Mouse (Mus musculus): Measurements from ENCODE around the gene Naa16. TPM values are rescaled to one million over a fixed set of nuclear protein-coding genes. Genes with fewer than 3 reads are reported as not detected.
A peak's percentile ranks its signal among the peaks of the same experiment; 100 is the strongest.

The Naa16 gene
- polyA plus RNA-seq, 1 experiment from 2014 or later = 42.7 TPM

DNA sequence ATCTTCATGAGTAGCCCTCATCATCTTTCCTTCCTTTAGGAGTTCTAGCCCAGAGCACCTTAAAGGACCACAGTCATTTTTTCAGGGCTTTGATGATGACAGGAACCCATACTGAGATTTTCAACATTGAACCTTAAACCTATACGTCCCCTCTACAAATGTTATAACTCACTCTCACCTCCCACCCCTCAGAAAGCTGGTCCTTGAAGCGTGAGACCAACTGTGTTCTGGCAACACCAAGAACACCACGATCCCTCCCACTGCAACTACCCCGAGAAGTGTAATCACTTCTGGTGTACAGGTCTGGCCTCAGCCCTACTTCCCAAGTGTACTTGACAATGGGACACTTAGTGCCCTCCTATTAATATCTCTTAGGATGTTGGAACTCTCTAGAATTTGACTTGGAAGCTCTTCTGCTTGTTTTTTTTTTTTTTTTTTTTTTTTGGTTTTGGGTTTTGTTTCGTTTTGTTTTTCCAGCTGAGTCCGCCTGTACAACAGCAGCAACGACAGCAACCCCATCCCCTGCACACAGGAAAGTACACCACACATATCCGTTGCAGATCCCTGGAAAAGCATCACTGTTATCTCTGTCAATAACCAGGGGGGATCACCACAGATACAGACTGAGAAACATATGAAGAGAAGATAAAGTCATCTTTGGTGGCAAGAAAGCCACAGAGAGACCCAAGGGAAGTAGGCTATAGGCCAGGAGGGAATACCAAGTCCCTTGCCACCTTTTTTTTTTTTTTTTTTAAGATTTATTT is 96.3 kb downstream of the Naa16 start:
- H3K27me3 ChIP-seq = no peaks in the 10 kb centered on the region
- H3K4me3 ChIP-seq = no peak overlapping the region
- H3K9ac ChIP-seq = no peak overlapping the region
- 89% methylated on average over 8 of the region's 8 CpGs for WGBS
- H3K4me1 ChIP-seq = peaks cover 80% of the 10 kb centered on the region
- H3K36me3 ChIP-seq (ENCODE audit: poor library complexity, severe bottlenecking) = no peaks in the 10 kb centered on the region
- no peak overlapping the region for H3K27ac ChIP-seq
- H3K9me3 ChIP-seq (replicated peaks) = no peaks in the 10 kb centered on the region
- ATAC-seq = no peak
- H3K4me2 ChIP-seq = 0 out of 2 replicates have a peak overlapping the region, but pooled peaks have one; percentile 12

DNA sequence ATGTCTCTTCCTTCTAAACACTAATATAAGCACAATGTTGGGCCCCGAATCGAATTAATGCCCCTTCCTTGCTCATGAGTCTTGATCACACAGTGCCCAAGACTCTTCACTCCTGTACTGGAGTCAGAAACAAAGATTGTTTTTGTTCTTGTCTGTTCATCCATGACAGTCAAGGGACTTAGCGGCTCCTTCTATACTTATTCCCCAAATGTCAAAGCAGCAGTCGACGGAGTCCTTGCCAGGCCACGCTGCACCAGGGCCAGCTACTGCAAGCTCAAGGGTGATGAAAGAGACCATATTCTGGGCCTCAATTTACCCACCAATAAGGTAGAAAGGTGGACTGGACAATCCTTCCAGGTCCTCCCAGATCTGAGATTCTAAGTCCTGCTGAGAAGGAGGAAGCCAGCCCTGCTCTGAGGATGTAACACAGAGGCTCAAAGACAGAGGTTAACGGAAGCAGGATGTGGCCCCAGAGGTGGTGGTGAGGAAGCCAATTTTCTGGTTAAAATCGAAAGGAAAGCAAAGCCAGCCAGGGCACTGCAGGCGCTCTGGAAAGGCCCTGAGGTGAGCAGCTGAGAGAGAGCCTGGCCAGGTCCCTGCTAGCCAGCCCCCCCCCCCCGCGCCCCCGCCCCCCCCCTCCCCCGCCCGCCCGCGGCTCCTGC is 97.3 kb downstream of the Naa16 start:
- Histone ChIP-seq H3K9ac (no peak overlapping the region), H3K27me3 (no peaks in the 10 kb centered on the region), H3K4me1 (peaks cover 77% of the 10 kb centered on the region), H3K27ac (no peak overlapping the region), H3K36me3 (ENCODE audit: poor library complexity, severe bottlenecking) (peaks cover 3% of the 10 kb centered on the region), H3K4me3 (no peak overlapping the region), H3K9me3 (replicated peaks) (no peaks in the 10 kb centered on the region), H3K4me2 (peak overlapping the region; percentile 12; the same call in 1 of the 2 replicates)
- WGBS = 29% methylated on average over 10 of the region's 16 CpGs
- ATAC-seq = no peak

DNA sequence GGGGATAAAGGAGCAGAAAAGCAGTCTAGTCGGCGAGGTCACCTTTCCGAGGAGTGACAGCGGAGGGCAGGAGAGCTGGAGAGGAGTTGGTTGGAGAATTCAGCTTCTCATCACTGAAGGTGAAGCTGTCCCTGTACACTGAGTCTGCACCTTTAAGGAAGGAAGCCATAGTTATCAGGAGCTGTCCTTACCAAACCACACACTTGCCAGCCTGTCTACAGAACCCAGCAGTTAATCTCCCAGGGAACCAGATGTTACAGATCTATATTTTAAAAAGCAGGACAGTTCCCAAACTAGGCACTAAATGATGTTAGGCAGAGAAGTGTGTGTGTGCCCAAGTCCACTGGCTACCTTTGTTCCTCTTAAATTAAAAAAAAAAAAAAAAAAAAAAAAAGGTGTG is 98.9 kb downstream of the Naa16 start:
- H3K4me2 ChIP-seq = no peak overlapping the region

DNA sequence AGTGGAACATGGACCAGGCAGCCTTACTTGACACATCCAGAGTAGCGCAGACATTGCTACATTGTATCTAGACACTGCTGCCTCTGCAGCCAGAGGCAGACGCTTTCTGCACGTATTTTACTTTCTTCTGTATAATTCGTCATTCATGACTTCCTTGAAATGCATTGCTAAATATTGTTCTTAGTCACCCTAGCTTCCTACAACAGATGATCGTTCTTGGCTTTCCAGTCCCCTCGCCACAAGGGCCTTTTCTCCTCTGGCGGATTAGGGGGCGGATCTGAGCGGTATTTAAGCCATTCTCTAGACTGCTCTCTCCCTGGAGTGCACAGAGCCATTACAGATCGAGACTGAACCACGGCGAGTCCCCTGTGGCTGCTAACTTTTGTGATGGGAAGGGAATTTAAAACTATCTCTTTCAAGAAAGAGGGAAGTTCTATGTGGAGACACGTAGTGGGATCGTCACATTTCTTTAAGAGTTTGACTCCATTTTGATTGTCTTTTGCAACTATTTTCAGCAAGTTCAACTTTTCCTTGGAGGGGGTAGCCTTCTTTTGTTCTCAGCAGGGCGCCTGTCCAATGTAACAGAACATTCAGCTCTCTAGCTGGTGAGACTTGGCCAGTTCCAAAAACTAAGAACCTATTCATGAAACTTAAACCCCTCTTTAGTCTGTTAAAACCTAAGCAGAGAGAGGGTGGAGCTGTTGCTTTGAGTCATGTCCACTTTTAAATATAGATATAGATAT is 99.7 kb downstream of the Naa16 start:
- H3K27ac ChIP-seq = peak overlapping the region; percentile 21; the same call in 1 of the 2 replicates
- no peaks in the 10 kb centered on the region for H3K27me3 ChIP-seq
- H3K9me3 ChIP-seq (replicated peaks) = no peaks in the 10 kb centered on the region
- peak; percentile 52; the same call in 1 of the 2 replicates for ATAC-seq
- 6% methylated on average over 15 of the region's 15 CpGs for WGBS
- H3K4me2 ChIP-seq = peak overlapping the region; percentile 42
- H3K36me3 ChIP-seq (ENCODE audit: poor library complexity, severe bottlenecking) = peaks cover 10% of the 10 kb centered on the region
- no peak overlapping the region for H3K4me3 ChIP-seq
- H3K4me1 ChIP-seq = peaks cover 59% of the 10 kb centered on the region
- peak overlapping the region; percentile 26; the same call in 1 of the 2 replicates for H3K9ac ChIP-seq

More for the DNA sequence above, 98.9 kb downstream of the Naa16 start:
- Histone ChIP-seq H3K4me1 (peaks cover 65% of the 10 kb centered on the region), H3K27me3 (no peaks in the 10 kb centered on the region), H3K4me3 (no peak overlapping the region), H3K9ac (no peak overlapping the region), H3K9me3 (replicated peaks) (no peaks in the 10 kb centered on the region), H3K36me3 (ENCODE audit: poor library complexity, severe bottlenecking) (peaks cover 10% of the 10 kb centered on the region), H3K27ac (no peak overlapping the region)
- 77% methylated on average over 4 of the region's 4 CpGs for WGBS
- no peak for ATAC-seq

DNA sequence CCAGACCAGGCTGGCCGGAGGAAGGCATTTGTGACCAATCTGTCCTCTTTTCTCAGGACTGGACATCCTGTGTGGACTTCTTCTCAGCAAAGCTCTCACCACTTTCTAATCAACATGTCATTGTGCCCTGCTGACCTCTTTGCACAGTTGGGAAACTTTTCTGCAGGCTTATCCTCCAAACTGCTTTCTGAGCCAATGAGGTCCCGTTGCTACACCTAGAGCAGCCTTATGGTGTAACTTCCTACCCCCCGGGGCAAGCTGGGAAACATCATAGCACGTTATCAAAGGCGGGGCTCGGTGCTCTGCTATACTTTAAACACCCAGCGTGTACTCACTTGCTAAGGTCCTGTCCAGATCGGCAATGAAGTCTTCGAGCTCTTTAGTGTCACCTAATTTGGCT is 100.7 kb downstream of the Naa16 start:
- no peak overlapping the region for H3K4me2 ChIP-seq
- no peaks in the 10 kb centered on the region for H3K9me3 ChIP-seq (replicated peaks)
- WGBS = 44% methylated on average over 9 of the region's 9 CpGs
- 0 out of 2 replicates have a peak overlapping the region, but pooled peaks have one; percentile 19 for H3K27ac ChIP-seq
- H3K4me1 ChIP-seq = peaks cover 52% of the 10 kb centered on the region
- no peak for ATAC-seq
- no peak overlapping the region for H3K9ac ChIP-seq
- H3K27me3 ChIP-seq = no peaks in the 10 kb centered on the region
- peaks cover 10% of the 10 kb centered on the region for H3K36me3 ChIP-seq (ENCODE audit: poor library complexity, severe bottlenecking)
- H3K4me3 ChIP-seq = no peak overlapping the region

DNA sequence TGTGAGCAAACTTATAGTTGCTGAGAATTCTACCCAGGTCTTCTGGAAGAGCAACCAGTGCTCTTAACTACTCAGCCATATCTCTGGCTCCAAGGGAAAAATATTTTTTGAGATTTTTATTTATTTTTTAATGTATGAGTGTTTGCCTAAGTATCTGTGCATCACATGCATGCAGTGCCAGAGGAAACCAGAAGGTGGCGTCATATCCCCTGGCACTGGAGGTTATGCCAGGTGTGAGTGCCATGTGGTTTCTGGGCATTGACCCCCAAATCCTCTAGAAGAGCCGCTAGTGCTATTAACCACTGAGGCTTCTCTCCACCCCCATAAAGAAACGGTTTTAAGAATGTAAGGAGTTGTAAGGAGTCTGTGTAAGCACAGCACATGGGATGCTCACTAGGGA is 102.3 kb downstream of the Naa16 start:
- H3K9ac ChIP-seq = no peak overlapping the region
- 75% methylated on average over 3 of the region's 3 CpGs for WGBS
- peaks cover 10% of the 10 kb centered on the region for H3K36me3 ChIP-seq (ENCODE audit: poor library complexity, severe bottlenecking)
- H3K27me3 ChIP-seq = no peaks in the 10 kb centered on the region
- H3K9me3 ChIP-seq (replicated peaks) = no peaks in the 10 kb centered on the region
- no peak for ATAC-seq
- no peak overlapping the region for H3K4me2 ChIP-seq
- peaks cover 44% of the 10 kb centered on the region for H3K4me1 ChIP-seq
- no peak overlapping the region for H3K27ac ChIP-seq
- no peak overlapping the region for H3K4me3 ChIP-seq

DNA sequence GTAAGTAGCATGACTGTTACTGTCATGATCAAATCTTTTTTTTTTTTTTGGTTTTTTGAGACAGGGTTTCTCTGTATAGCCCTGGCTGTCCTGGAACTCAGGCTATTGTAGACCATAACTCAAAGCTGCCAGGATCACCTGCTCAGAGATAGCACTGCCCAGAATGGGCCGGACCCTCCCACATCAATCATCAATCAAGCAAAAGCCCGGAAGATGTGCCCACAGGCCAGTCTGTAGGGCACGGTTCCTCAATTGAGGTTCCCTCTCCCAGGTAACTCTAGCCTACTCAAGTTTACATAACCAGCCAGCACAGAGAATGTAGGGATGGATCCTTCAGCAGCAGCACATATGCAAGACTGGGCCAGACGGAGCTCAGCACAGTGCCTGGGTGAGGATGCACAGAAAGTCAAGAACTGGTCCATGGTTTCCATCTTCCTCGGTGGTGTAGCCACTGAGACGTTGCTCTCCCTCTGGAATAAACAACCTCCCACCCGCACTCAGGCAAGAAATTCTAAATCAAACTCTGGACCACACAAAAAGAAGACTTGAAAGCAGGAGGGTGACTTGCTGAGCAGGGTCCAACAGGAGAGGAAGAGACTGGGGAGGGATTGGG is 103.2 kb downstream of the Naa16 start:
- no peak for ATAC-seq
- 93% methylated on average over 7 of the region's 7 CpGs for WGBS
- Histone ChIP-seq H3K27me3 (no peaks in the 10 kb centered on the region), H3K9ac (no peak overlapping the region), H3K4me2 (no peak overlapping the region), H3K9me3 (replicated peaks) (no peaks in the 10 kb centered on the region), H3K27ac (no peak overlapping the region), H3K36me3 (ENCODE audit: poor library complexity, severe bottlenecking) (peaks cover 10% of the 10 kb centered on the region), H3K4me3 (no peak overlapping the region), H3K4me1 (peaks cover 35% of the 10 kb centered on the region)

DNA sequence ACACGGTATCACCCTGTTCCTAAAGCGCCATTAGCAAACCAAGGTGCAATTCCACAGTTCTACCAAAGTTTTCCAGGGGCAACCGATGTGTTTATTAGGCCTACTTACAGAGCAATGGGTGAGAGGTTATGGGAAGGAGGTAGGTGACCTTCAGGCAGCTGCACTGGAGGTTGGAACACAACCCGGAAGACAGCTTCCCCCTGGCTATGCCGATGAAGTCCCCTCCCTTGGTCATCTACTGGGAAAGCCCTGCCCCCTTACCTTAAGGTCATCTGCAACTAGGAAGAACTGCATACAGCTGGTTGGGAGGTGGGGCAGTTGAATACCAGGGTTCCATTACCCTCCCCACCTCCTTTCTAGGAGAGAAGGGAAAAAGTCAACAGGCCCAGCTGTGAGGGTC is 105.0 kb downstream of the Naa16 start:
- Histone ChIP-seq H3K9me3 (replicated peaks) (no peaks in the 10 kb centered on the region), H3K4me3 (no peak overlapping the region), H3K27me3 (no peaks in the 10 kb centered on the region), H3K9ac (no peak overlapping the region), H3K27ac (no peak overlapping the region), H3K4me2 (no peak overlapping the region), H3K36me3 (ENCODE audit: poor library complexity, severe bottlenecking) (peaks cover 10% of the 10 kb centered on the region), H3K4me1 (peaks cover 18% of the 10 kb centered on the region)
- 96% methylated on average over 5 of the region's 5 CpGs for WGBS
- ATAC-seq = no peak

DNA sequence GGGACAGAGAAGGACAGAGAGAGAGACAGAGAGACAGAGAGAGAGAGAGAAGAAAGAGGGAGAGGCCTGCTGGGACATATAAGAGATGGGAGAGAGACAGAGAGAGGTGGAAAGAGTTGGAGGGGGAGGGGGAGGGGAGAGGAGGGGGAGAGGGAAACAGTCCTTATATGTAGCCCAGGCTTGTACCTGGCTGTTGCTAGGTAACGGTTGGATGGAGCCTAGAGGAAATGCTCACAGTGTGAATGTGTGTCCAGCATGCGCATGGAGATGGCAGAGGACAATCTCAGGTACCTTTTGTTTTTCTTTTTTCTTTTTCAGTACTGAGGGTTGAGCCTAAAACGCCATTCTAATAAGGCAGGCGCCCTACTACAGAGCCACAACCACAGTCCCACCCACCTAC is 106.0 kb downstream of the Naa16 start:
- Histone ChIP-seq H3K27me3 (no peaks in the 10 kb centered on the region), H3K27ac (no peak overlapping the region), H3K36me3 (ENCODE audit: poor library complexity, severe bottlenecking) (peaks cover 10% of the 10 kb centered on the region), H3K4me3 (no peak overlapping the region), H3K9me3 (replicated peaks) (no peaks in the 10 kb centered on the region), H3K9ac (no peak overlapping the region), H3K4me1 (peaks cover 9% of the 10 kb centered on the region), H3K4me2 (no peak overlapping the region)
- 90% methylated on average over 4 of the region's 4 CpGs for WGBS
- ATAC-seq = no peak

DNA sequence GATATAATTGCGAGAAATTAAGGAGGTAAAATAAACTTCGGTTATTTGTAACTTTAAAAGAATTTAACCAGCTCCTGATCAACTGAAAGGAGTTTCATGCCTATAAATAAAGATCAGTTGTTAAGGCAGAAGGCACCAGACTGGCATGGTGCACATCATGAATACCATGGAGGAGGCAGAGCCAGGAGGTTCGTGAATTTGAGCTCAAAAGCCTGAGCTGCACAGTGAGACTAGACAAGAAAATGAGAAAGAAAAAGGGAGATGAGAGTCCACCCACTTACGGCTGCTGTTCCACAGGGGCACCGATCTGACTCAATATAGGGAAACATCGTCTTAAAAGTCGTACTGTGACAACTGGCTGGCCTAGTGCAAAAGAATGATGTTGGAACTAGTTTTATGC is 106.6 kb downstream of the Naa16 start:
- Histone ChIP-seq H3K4me3 (no peak overlapping the region), H3K9ac (no peak overlapping the region), H3K27me3 (no peaks in the 10 kb centered on the region), H3K27ac (no peak overlapping the region), H3K36me3 (ENCODE audit: poor library complexity, severe bottlenecking) (peaks cover 10% of the 10 kb centered on the region), H3K9me3 (replicated peaks) (no peaks in the 10 kb centered on the region), H3K4me1 (peaks cover 2% of the 10 kb centered on the region; the same call in 1 of the 2 replicates), H3K4me2 (no peak overlapping the region)
- ATAC-seq = no peak
- 96% methylated on average over 7 of the region's 7 CpGs for WGBS

DNA sequence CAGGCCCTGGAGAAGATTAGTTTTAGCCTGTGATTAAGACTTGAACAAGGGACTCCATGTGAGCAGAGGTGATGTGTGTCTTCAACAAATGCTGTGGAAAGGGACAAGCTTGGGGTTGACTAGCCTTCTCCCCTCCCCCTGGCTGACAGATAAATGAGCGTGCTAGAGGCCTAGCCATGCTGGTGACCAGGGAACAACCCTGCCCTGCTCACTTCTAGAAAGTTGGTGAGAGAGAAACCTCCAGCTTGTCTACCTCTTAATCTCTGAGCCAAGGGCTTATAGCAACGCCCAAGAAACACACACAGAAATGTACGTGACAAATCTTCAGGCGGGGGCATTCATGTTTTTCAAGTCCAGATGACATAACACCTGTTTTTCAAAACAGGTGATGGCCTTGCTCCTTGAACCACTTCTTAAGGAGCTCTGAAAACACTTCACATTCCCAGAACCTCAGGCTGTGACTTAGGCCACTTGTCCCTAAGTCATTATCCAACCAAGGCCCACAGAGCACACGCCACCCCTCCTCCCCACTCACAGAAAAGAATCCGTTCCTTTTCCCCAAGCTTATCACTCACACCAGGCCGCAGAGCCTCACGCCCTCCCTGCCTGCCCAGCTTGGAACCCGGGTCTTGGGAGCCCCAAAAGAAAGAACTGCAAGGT is 108.6 kb downstream of the Naa16 start:
- no peak overlapping the region for H3K9ac ChIP-seq
- no peaks in the 10 kb centered on the region for H3K9me3 ChIP-seq (replicated peaks)
- 0 out of 2 replicates have a peak, but pooled peaks cover 5% of the 10 kb centered on the region for H3K4me1 ChIP-seq
- H3K27ac ChIP-seq = no peak overlapping the region
- no peak overlapping the region for H3K4me3 ChIP-seq
- H3K36me3 ChIP-seq (ENCODE audit: poor library complexity, severe bottlenecking) = no peaks in the 10 kb centered on the region
- ATAC-seq = no peak
- no peak overlapping the region for H3K4me2 ChIP-seq
- H3K27me3 ChIP-seq = no peaks in the 10 kb centered on the region
- WGBS = 92% methylated on average over 9 of the region's 9 CpGs
